Mouse (Mus musculus) natural killer cell, adult 2 months (primary cell): Measurements from ENCODE around the gene Vmn2r90.
A peak's percentile ranks its signal among the peaks of the same experiment; 100 is the strongest.
"Not testable (repeated sequence)": the region's sequence is repeated elsewhere in the genome, so short reads cannot be mapped to it uniquely, and the experiment has no call there.

Source experiments
- DNase-seq, 2 experiments: peaks; one replicate each; pipeline ENCODE4 v3.0.0; 2022; ENCODE audit warnings: low spot score in 2 of 2

The Vmn2r90 gene

GRCm38 (mm10) chr17:17703447-17703846 is at the start of gene Vmn2r90:
TSS of gene Vmn2r90 (plus strand) at chr17:17703747.
- no peak for DNase-seq

DNA sequence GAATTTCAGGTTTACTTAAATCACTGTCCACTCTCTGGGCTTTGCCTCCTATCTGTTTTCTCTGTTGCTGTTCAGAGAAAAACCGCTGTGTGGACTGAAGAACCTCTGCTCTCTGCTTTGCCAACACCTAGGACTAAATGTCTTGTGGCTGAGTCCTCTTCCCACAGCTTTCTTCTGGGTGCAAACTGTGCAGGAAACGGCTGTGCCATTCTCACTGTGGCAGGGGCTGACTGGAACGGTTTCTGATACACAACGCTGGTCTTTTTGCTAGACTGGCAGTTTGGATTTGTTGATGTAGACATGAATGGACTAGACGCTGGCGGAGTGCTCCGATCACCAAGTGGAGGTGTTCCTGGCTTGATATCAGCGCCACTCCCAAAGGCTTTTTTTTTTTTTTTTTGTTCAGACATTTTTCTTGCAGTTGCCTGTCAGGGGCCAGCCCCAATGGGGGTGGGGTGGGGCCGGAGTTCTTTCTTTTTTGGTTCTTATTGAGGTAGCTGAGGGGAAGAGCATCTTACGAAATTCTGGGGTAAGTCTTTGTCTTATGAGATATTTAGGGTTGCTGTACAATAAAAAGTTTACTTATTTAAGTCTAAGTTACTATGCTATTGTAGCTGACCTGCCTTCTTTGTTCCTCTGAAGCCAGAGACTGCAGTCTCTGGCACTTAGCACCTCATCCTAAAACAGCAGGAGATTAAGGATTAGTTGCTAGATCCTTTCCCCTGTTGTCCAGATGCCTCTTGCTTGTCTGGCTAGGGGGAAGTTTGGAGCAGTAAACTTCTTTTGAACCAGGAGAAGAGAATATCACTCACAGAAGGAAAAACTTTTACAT is 48.3 kb upstream of the Vmn2r90 start:
- peak in 1 of 2 experiments; percentile 11 for DNase-seq

DNA sequence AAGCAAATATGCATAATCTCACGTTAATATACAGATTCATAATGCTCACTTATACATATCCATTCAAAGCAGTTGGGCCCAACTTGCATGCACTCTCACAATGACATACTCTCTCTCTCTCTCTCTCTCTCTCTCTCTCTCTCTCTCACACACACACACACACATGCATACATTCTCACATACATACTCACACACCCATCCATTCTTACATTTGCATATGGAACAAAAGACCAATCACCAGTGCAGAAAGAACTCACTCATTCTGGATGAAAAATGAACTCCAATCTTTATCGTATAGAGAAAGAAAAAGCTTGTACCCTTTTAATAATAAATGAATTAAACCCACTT is 47.7 kb upstream of the Vmn2r90 start:
- DNase-seq, result no peak

DNA sequence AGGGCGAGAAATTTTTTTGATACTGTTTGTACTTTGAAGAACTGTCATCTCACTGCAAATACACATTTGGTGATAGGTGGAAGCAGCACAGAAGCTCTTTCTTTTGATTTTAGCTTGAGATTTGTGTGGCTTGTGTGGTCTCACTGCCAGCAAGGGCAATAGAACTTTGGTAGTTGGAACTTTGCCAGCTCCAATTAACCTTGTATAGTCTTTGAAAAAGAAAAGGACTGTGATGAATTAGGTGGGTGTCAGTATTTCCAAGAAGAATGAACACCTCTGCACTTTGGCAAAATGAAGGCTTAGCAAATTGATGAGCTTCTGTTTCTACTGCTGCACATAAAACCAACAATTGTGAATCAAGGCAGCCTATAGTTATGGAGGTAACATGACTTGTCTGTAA is 24.8 kb upstream of the Vmn2r90 start:
- DNase-seq, result no peak

DNA sequence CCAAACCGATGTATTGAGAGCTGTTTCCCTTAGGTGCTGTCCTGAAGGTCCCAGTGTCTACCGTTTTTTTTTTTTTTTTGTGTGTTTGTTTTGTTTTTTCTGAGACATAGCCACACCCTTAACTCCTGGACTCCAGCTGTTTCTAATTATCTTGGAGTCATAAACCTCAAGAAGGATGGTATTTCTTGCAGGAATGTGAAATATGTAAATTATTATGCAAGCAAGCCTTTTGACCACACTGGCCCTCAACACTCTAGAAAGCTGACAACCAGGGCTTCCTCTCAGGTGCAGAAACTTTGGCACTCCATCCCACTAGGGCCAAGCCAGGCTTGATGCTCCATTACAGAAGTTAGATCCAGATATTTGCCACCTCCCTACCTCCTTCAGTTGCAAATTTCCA is 12.9 kb upstream of the Vmn2r90 start:
- DNase-seq, result no peak

DNA sequence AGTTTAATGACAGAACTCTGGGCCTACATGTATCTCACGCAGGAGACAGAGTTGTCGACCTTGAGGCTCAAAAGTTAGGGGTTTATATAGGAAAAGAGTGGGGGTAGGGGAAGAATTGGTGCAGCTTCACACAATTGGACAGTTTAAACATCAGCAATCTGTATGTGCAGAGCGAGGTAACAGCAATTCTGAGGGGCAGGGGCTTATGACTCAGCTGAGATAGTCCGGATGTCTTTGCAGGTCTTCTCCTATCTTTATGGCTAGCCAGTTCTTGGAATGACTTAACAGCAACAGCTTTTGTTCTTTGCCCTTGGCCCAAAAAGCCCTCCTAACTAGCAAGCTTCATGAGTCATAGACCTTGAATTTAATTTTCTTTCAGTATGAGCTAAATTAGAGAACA is 28.8 kb downstream of the Vmn2r90 start:
- DNase-seq, result not testable (repeated sequence)

- DNase-seq, result no peak
Measured at GRCm38 (mm10) chr17:17738635-17739034, 35.1 kb downstream of the Vmn2r90 start.

DNA sequence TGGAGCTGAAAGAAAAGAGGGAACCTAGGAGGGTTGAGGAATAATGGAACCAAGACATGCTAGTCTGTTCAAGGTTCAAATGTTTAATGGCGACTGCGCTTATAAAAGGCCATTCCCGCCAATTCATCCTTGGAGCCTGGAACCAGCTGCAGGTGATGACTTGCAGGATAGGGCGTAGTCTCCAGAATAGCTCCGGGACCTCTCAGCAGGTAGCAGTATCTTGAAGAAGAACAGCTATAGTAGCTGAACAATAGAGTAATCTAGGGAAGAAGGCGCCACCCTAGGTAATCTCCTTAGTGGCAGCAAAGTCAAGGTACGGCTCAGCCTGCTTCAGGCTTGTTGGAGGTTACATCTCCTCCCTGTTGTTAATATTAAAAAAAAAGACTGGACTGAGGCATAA is 35.8 kb downstream of the Vmn2r90 start:
- not testable (repeated sequence) for DNase-seq

GRCm38 (mm10) chr17:17739936-17740335 is 36.4 kb downstream of the Vmn2r90 start:
- DNase-seq, result not testable (repeated sequence)

- not testable (repeated sequence) for DNase-seq
Measured at GRCm38 (mm10) chr17:17741516-17741915, 38.0 kb downstream of the Vmn2r90 start.

DNA sequence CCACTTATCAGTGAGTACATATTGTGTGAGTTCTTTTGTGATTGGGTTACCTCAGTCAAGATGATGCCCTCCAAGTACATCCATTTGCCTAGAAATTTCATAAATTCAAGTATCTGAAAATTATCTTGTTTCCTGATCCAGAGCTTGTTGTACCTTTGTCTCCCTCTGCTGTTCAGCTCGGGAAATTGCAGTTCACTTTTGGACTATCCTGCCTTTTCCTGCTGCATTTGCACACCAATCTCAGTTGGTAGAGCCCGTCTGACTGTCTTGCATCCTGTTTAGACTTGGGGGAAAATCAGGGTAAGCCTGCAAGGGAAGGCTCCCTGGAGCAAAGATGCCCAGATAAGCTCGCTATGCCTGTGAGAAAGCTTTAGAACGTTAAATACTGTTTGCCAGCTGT is 45.8 kb downstream of the Vmn2r90 start:
- peak; percentile 1 to 28 for DNase-seq

- DNase-seq, result no peak
Measured at GRCm38 (mm10) chr17:17762614-17763293, 59.2 kb downstream of the Vmn2r90 start.

DNA sequence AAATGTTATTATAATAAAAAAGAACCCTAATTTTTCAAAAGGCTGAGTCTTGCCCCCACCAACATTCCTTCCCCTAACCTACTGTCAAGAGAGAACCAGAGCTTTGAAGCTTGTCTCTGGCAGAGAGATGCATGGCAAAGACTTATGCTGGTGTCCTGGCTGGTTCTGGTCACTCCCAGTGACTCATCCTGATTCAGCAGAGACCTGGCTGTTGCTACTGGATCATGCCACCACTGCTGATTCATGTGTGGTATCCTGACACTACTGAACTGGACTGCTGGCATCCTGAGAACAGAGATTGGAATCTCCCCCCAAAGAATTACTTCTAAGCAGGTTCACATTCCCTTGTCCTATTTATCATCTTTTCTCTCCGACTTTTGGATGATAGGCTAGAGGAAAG is 60.7 kb downstream of the Vmn2r90 start:
- no peak for DNase-seq

DNA sequence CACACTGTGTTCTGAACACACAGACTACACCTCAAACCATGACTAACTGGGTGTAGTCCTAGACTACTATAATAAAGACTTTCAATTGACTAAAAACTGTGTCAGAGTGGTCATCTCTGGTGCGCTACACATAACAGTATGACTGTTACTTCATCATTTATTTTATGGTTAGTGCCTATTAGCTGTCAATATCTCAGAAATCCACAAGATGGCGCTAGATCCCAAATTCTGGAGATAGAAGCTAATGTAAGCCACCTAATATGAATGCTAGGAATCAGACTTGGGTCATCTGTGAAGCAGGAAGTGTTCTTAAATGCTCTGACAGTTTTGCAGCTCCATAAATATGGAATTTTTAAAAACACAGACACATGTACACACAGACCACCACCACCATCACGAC is 62.9 kb downstream of the Vmn2r90 start:
- DNase-seq, result peak in 1 of 2 experiments; percentile 21
